ENCODE assay signal across 20 mouse cellular contexts in genomic region chr9:99980734-99981133, GRCm38 (mm10).
"Had no signal": no experiment of that assay in that cellular context is flagged by ENCODE, and none has a peak within 500 bp of the region (broad histone marks: within the 10 kb centered on the region; RNA-seq: fewer than 3 reads in every experiment).

No protein-coding gene starts in this region.

- H3K4me3 ChIP-seq: intestine, embryonic 15.5 days; kidney, embryonic 15.5 days; limb, embryonic 10.5 days; limb, embryonic 13.5 days; liver, embryonic 12.5 days; liver, embryonic 15.5 days; midbrain, embryonic 12.5 days; midbrain, embryonic 15.5 days; neural tube, embryonic 12.5 days; neural tube, embryonic 15.5 days had no signal

- H3K9ac ChIP-seq: intestine, embryonic 15.5 days; kidney, embryonic 15.5 days; limb, embryonic 13.5 days; liver, embryonic 12.5 days; liver, embryonic 15.5 days; midbrain, embryonic 12.5 days; midbrain, embryonic 15.5 days; neural tube, embryonic 12.5 days; neural tube, embryonic 15.5 days had no signal

- H3K27me3 ChIP-seq: intestine, embryonic 15.5 days; kidney, embryonic 15.5 days; limb, embryonic 13.5 days; liver, embryonic 12.5 days; liver, embryonic 15.5 days; midbrain, embryonic 15.5 days; neural tube, embryonic 15.5 days had no signal

- H3K36me3 ChIP-seq: intestine, embryonic 15.5 days; kidney, embryonic 15.5 days; limb, embryonic 10.5 days; limb, embryonic 13.5 days; liver, embryonic 12.5 days; liver, embryonic 15.5 days; midbrain, embryonic 12.5 days; midbrain, embryonic 15.5 days; neural tube, embryonic 12.5 days; neural tube, embryonic 15.5 days had no signal

- H3K4me1 ChIP-seq: intestine, embryonic 15.5 days; kidney, embryonic 15.5 days; limb, embryonic 10.5 days; limb, embryonic 13.5 days; liver, embryonic 12.5 days; liver, embryonic 15.5 days; midbrain, embryonic 12.5 days; midbrain, embryonic 15.5 days; neural tube, embryonic 12.5 days; neural tube, embryonic 15.5 days had no signal

- H3K4me2 ChIP-seq: intestine, embryonic 15.5 days; kidney, embryonic 15.5 days; limb, embryonic 13.5 days; liver, embryonic 12.5 days; liver, embryonic 15.5 days; midbrain, embryonic 12.5 days; midbrain, embryonic 15.5 days; neural tube, embryonic 12.5 days; neural tube, embryonic 15.5 days had no signal

- ATAC-seq: intestine, embryonic 15.5 days; liver, embryonic 12.5 days; midbrain, embryonic 15.5 days had no signal

- DNase-seq: kidney, adult 11 months; kidney, adult 8-10 months; kidney, postnatal 10 days; kidney, postnatal 36 days; liver; right cerebral cortex, adult 18-20 months; right cerebral cortex, postnatal 25 days; thymus, adult 18-20 months; thymus, postnatal 36 days had no signal

- H3K27ac ChIP-seq: intestine, embryonic 15.5 days; kidney, embryonic 15.5 days; limb, embryonic 10.5 days; limb, embryonic 13.5 days; liver, embryonic 12.5 days; liver, embryonic 15.5 days; macrophage; midbrain, embryonic 12.5 days; midbrain, embryonic 15.5 days; neural tube, embryonic 12.5 days; neural tube, embryonic 15.5 days had no signal

- H3K9me3 ChIP-seq: intestine, embryonic 15.5 days; kidney, embryonic 15.5 days; limb, embryonic 10.5 days; limb, embryonic 13.5 days; liver, embryonic 12.5 days; liver, embryonic 15.5 days; midbrain, embryonic 12.5 days; midbrain, embryonic 15.5 days; neural tube, embryonic 12.5 days; neural tube, embryonic 15.5 days had no signal
